Mouse (Mus musculus): ENCODE measurements at regions not wholly inside any gene's neighbourhood (a gene's known extent, or its start where the extent isn't known, plus 50 kb on each side); places are given as distances from the start of the nearest gene placed in this dataset.

DNA sequence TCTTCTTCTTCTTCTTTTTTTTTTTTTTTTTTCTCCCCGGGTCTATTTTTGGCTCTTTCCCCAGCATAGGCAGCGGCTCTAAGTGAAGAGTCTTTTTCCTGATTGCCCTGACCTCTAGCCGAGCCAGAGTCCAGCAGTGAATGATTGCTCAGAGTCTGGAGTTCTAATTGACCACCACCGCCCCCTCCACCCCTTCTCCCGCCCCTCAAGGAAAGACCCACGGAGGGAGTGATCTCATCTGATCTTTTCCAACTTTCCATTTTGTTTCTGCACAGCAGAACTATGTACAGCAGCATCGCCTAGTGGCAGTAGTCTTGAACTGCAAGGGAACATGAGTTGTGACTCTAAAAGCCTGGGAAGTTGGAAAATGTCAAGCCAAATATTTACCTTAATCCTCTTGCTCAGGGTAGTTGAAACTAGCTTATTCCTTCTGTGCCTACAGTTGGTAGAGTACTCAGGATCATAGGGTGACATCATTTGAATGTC is 317.8 kb upstream of the Myo3a start:
- Histone ChIP-seq H3K9ac (ENCODE audit: control insufficient read depth, low read depth, low read length, poor library complexity, severe bottlenecking) (no peak overlapping the region), H3K27ac (ENCODE audit: control insufficient read depth, low read depth, low read length) (no peak overlapping the region), H3K27me3 (ENCODE audit: control insufficient read depth in 1 of 2, insufficient read depth in 2 of 2, low read length in 2 of 2) (no peaks in the 10 kb centered on the region; a peak in 2 of 4 replicates), H3K9me3 (replicated peaks; ENCODE audit: insufficient read depth, low read length) (no peaks in the 10 kb centered on the region), H3K4me1 (ENCODE audit: control insufficient read depth in 1 of 2, insufficient read depth in 2 of 2, low read length in 2 of 2) (no peaks in the 10 kb centered on the region), H3K36me3 (ENCODE audit: control insufficient read depth in 1 of 2, insufficient read depth in 2 of 2, low read length in 2 of 2) (no peaks in the 10 kb centered on the region), H3K79me2 (ENCODE audit: control insufficient read depth, insufficient read depth, low read length, poor library complexity) (no peaks in the 10 kb centered on the region), H3K4me3 (ENCODE audit: control insufficient read depth in 1 of 2, insufficient read depth in 1 of 2, low read depth in 2 of 2, low read length in 2 of 2) (peak overlapping the region; percentile 30 to 61; a peak in 3 of 4 replicates)
- no peak for TF ChIP-seq POLR2AphosphoS2 (IDR thresholded peaks at IDR 0.05; ENCODE audit: low read length)
- peak; percentile 79 for TF ChIP-seq SMC3 (IDR thresholded peaks at IDR 0.05; ENCODE audit: low read depth, low read length)
- TF ChIP-seq SIN3A (IDR thresholded peaks at IDR 0.05; ENCODE audit: low read length): 0 out of 2 replicates have a peak, but pooled peaks have one; percentile 18
- TF ChIP-seq ZNF384 (IDR thresholded peaks at IDR 0.05; ENCODE audit: low read depth, low read length): peak; percentile 64; the same call in 1 of the 2 replicates
- TF ChIP-seq ELF1 (IDR thresholded peaks at IDR 0.05; ENCODE audit: low read depth, low read length): no peak
- no peak for TF ChIP-seq NELFE (IDR thresholded peaks at IDR 0.05; ENCODE audit: low read depth, low read length)
- TF ChIP-seq CTCF (IDR thresholded peaks at IDR 0.05 in 2 of 3, conservative IDR thresholded peaks at IDR 0.05 in 1 of 3; ENCODE audit: control insufficient read depth in 1 of 3, insufficient read depth in 1 of 3, low read depth in 2 of 3, low read length in 3 of 3, poor library complexity in 1 of 3, severe bottlenecking in 1 of 3): peak; percentile 64 to 97 (median 88)
- TF ChIP-seq RAD21 (IDR thresholded peaks at IDR 0.05; ENCODE audit: low read depth, low read length): peak; percentile 85
- TF ChIP-seq ZC3H11A (IDR thresholded peaks at IDR 0.05; ENCODE audit: low read depth, low read length): peak; percentile 70
- DNase-seq (ENCODE audit: low read depth, low spot score): peak; percentile 77

DNA sequence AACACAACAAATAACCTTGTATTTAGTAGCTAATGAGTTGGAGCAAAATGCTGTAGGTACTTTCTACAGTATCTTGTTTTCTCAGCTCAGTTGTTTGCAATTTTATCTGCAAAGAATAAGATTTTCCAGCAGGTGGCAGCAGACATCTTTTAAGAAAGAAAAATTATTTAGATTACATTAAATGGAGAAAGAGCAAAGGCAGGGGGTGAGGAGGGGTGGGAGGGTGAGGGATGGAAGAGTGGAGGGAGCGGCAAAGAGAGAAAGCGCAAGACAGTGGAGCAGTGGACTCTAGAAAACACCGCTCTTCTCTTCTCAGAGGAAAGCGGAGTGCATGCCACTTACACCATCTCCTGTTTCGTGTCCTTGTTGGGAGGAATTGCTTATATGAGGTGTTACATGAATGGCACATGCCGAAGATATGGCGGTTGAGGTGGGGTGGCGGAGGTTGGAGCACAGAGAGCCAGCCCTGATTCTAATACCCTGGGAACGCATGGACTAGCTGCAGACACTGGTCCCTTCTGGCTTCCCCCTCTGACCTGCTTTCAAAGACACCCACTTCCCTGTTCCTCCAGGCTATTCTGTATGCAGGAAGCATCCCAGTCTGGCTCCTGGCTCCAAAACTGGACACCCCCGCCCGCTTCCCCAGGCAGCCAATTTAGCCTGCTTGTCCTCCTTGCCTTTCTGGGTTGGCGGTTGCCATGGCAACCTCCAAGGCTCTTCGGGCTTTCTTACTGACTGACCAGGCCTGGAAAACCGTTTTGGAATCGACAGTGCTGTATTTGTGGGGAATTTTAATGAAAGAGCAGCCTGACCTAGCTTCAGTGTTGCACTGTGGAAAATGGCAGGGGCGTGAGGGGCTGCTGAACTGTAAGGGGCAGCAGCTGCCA is 309.3 kb upstream of the Myo3a start:
- no peaks in the 10 kb centered on the region for H3K27me3 ChIP-seq (ENCODE audit: control insufficient read depth in 1 of 2, insufficient read depth in 2 of 2, low read length in 2 of 2)
- no peak overlapping the region for H3K27ac ChIP-seq (ENCODE audit: control insufficient read depth, low read depth, low read length)
- H3K9ac ChIP-seq (ENCODE audit: control insufficient read depth, low read depth, low read length, poor library complexity, severe bottlenecking): no peak overlapping the region
- H3K79me2 ChIP-seq (ENCODE audit: control insufficient read depth, insufficient read depth, low read length, poor library complexity): no peaks in the 10 kb centered on the region
- H3K4me1 ChIP-seq (ENCODE audit: control insufficient read depth in 1 of 2, insufficient read depth in 2 of 2, low read length in 2 of 2): no peaks in the 10 kb centered on the region
- peak; percentile 43 for DNase-seq (ENCODE audit: low read depth, low spot score)
- no peaks in the 10 kb centered on the region for H3K9me3 ChIP-seq (replicated peaks; ENCODE audit: insufficient read depth, low read length)
- no peak overlapping the region for H3K4me3 ChIP-seq (ENCODE audit: control insufficient read depth in 1 of 2, insufficient read depth in 1 of 2, low read depth in 2 of 2, low read length in 2 of 2)
- H3K36me3 ChIP-seq (ENCODE audit: control insufficient read depth in 1 of 2, insufficient read depth in 2 of 2, low read length in 2 of 2): no peaks in the 10 kb centered on the region
- peak; percentile 54 for TF ChIP-seq RAD21 (IDR thresholded peaks at IDR 0.05; ENCODE audit: low read depth, low read length)
- TF ChIP-seq SIN3A (IDR thresholded peaks at IDR 0.05; ENCODE audit: low read length): no peak
- no peak for TF ChIP-seq GATA1 (IDR thresholded peaks at IDR 0.05; ENCODE audit: low read depth, low read length)
- no peak for TF ChIP-seq POLR2AphosphoS2 (IDR thresholded peaks at IDR 0.05; ENCODE audit: low read length)
- TF ChIP-seq TCF12 (IDR thresholded peaks at IDR 0.05; ENCODE audit: low read depth, low read length): no peak
- no peak for TF ChIP-seq NELFE (IDR thresholded peaks at IDR 0.05; ENCODE audit: low read depth, low read length)
- TF ChIP-seq KAT2A (conservative IDR thresholded peaks at IDR 0.05; ENCODE audit: low read depth, low read length): no peak
- no peak for TF ChIP-seq CHD2 (IDR thresholded peaks at IDR 0.05; ENCODE audit: low read length)
- 0 out of 2 replicates have a peak, but pooled peaks have one; percentile 7 for TF ChIP-seq ZC3H11A (IDR thresholded peaks at IDR 0.05; ENCODE audit: low read depth, low read length)
- no peak for TF ChIP-seq MAFK (IDR thresholded peaks at IDR 0.05; ENCODE audit: borderline replicate concordance, low read depth, low read length)
- no peak for TF ChIP-seq TBP (IDR thresholded peaks at IDR 0.05; ENCODE audit: low read depth, low read length)
- no peak for TF ChIP-seq RCOR1 (IDR thresholded peaks at IDR 0.05; ENCODE audit: low read depth, low read length)
- TF ChIP-seq MEF2A (IDR thresholded peaks at IDR 0.05; ENCODE audit: extremely low read depth, insufficient replicate concordance, low read depth, low read length, poor library complexity, severe bottlenecking): no peak
- no peak for TF ChIP-seq MAZ (IDR thresholded peaks at IDR 0.05; ENCODE audit: low read depth, low read length)
- TF ChIP-seq POLR2AphosphoS5 (IDR thresholded peaks at IDR 0.05; ENCODE audit: borderline replicate concordance, low read depth, low read length): no peak
- TF ChIP-seq USF2 (IDR thresholded peaks at IDR 0.05; ENCODE audit: borderline replicate concordance in 1 of 2, insufficient read depth in 1 of 2, low read depth in 1 of 2, low read length in 2 of 2): no peak
- no peak for TF ChIP-seq USF1 (IDR thresholded peaks at IDR 0.05; ENCODE audit: low read depth, low read length)
- no peak for TF ChIP-seq ETS1 (IDR thresholded peaks at IDR 0.05; ENCODE audit: low read depth, low read length)
- no peak for TF ChIP-seq MAX (IDR thresholded peaks at IDR 0.05; ENCODE audit: low read length)
- no peak for TF ChIP-seq CHD1 (IDR thresholded peaks at IDR 0.05; ENCODE audit: low read depth, low read length)
- TF ChIP-seq ZNF384 (IDR thresholded peaks at IDR 0.05; ENCODE audit: low read depth, low read length): no peak
- peak; percentile 29; the same call in 1 of the 2 replicates for TF ChIP-seq SMC3 (IDR thresholded peaks at IDR 0.05; ENCODE audit: low read depth, low read length)
- peak in 2 of 3 experiments; percentile 2 to 49; a peak in 2 of 6 replicates for TF ChIP-seq CTCF (IDR thresholded peaks at IDR 0.05 in 2 of 3, conservative IDR thresholded peaks at IDR 0.05 in 1 of 3; ENCODE audit: control insufficient read depth in 1 of 3, insufficient read depth in 1 of 3, low read depth in 2 of 3, low read length in 3 of 3, poor library complexity in 1 of 3, severe bottlenecking in 1 of 3)
- no peak for TF ChIP-seq EP300 (IDR thresholded peaks at IDR 0.05; ENCODE audit: low read depth in 1 of 2, low read length in 2 of 2)
- no peak for TF ChIP-seq NRF1 (IDR thresholded peaks at IDR 0.05; ENCODE audit: insufficient read depth, low read depth, low read length, poor library complexity, severe bottlenecking)
- no peak for TF ChIP-seq ELF1 (IDR thresholded peaks at IDR 0.05; ENCODE audit: low read depth, low read length)

All from MEL (cell line).